Mouse (Mus musculus): Measurements from ENCODE around the gene Dpm1. TPM values are rescaled to one million over a fixed set of nuclear protein-coding genes. Genes with fewer than 3 reads are reported as not detected.

Dpm1 gene
- polyA plus RNA-seq (2017; shearing (Covaris generic)) = 118 TPM

DNA sequence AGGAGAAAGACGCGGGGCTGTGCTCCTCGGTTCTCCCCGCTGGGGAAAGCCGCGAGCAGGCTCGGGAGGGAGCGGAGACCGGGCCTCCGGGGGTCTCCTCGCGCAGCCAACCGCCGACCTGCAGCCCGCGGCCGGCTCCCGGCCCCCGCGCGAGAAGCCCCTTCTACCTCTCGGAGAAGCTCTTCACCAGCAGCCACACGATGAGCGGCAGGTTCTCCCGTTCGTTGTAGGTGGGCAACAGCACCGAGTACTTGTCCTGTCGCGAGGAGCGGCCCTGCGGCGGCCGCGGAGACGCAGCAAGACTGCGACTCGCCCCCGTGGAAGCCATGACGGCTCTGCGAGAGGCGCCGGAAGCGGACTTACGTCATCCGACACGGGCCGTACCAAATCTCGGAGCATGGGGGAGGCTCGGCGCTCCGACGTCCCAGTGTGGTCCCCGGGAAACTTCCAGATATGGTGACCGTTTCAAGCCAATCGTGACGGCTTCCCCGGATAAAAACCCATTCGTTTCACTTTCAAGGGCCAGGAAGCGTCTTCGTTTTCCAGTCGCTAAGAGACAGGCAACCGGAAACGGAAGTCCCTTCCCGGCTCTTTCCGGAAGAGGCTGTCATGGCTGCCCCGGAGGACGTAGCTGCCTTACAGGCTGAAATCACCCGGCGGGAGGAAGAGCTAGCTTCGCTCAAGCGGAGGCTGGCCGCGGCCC is at the start of gene Dpm1, which contains the start of the genes Gm20716 and Mocs3:
Dpm1 (minus strand) TSS at position 566 of the 703 bp plus-strand sequence.
Gm20716 (minus strand) TSS at position 339 of the 703 bp plus-strand sequence.
Mocs3 (plus strand) TSS at position 597 of the 703 bp plus-strand sequence.

DNA sequence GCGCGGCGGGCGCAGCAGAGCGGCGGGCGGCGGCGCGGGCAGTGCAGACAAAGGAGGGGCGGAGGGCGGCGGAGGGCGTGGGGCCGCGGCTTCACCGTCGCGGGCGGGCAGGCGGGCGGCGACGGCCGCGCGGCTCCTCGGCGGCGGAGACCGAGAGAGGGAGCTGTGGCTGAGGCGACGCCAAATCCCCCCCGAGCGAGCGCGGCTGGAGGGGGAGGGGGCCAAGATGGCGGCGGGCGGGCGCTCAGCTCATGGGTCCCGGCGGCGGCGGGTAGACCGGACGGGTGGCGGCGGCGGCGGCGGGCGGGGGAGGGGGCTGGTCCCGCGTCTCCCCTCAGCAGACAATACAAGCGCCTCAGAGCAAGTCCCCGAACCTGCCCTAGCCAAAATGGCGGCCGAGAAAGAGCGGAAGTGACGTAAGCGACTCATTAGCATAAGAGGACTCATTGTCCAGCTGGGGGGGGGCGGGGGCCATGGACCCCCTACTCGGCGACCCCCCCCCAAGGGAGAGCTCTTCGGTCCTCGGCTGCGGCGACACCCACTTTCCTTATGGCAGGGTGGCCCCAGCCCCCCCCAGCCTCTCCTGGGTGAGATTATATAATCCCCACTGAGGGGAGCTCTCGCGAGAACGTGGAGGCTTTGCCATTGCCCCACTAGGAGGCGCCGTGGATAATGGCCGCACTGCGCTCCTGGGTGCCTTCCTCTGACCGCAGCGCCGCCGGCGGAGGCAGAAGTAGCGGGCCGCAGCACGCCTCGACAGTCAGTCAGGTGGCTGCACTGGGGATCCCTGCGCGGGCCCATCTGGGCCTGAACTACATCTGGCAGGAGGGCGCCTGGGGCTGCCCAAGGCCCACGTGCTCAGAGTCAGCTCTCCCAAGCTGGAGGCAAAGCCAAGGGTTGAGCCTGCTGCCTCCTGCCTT is 23.4 kb downstream of the Dpm1 start, which contains the start of gene Adnp:
Adnp (minus strand) TSS at position 388 of the 920 bp plus-strand sequence.

Other genes starting within 250 kb of the Dpm1 start
- 0.63 TPM for gene Ripor3, start 220.0 kb downstream of the Dpm1 start, polyA plus RNA-seq (2017; shearing (Covaris generic))
- 0.61 TPM for gene Pard6b, start 149.6 kb downstream of the Dpm1 start, polyA plus RNA-seq (2017; shearing (Covaris generic))
- gene Adnp, start 23.5 kb downstream of the Dpm1 start, polyA plus RNA-seq (2017; shearing (Covaris generic)) = 1.4 TPM
- gene Gm20716, start 227 bp downstream of the Dpm1 start, polyA plus RNA-seq (2017; shearing (Covaris generic)) = 15.6 TPM
- gene Mocs3, start within 50 bp of the Dpm1 start, polyA plus RNA-seq (2017; shearing (Covaris generic)) = 0.19 TPM
- not detected for gene Kcng1, start 51.1 kb upstream of the Dpm1 start, polyA plus RNA-seq (2017; shearing (Covaris generic))

Data from CD4-positive, CD25-positive, alpha-beta regulatory T cell, adult 9 weeks (primary cell).